Mouse (Mus musculus): ENCODE measurements around the gene Cacna2d2.

DNA sequence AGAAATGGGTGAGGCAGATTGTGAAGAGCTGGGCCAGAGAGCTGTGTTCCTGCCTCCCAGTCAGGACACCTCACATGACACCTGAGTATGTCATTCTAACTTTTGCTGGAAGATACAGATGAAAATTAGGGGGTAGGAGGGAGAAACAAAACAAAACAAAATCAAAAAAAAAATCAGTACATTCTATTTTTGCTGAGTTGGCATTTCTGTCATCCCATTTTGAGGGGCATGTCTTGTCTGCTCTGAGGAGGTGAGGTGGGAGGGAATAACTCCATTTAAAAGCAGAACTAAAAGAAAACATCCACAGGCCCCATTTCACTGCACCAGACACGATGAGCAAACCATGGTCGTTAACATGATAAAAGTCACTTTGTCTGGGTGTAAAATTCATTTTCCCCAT lies 11.1 kb upstream of the Cacna2d2 start:
- no peak for TF ChIP-seq CTCF (IDR thresholded peaks at IDR 0.05; ENCODE audit: low read depth, low read length)
- no peak for TF ChIP-seq POLR2A (IDR thresholded peaks at IDR 0.05; ENCODE audit: extremely low read depth, insufficient read depth, low read length)
